Mouse (Mus musculus) limb, embryonic 15.5 days (tissue): ENCODE data around the gene Rnaseh2c. TPM values are rescaled to one million over a fixed set of nuclear protein-coding genes. Genes with fewer than 3 reads are reported as not detected.

Source experiments
- ATAC-seq: fragments of 200-750 bp; cut with Nextera tagmentation; 2 replicates; pipeline ENCODE4 v1.8.0; 2017; ENCODE audit warnings: low read depth, moderate TSS enrichment; ENCODE audit not compliant: insufficient number of reproducible peaks, low FRiP score, low TSS enrichment
- H3K27ac ChIP-seq: fragments of 300-500 bp; sonication (generic); 2 replicates; pipeline ENCODE4 v1.5.1; 2015; ENCODE audit warnings: moderate library complexity, mild to moderate bottlenecking, inconsistent platforms
- H3K27me3 ChIP-seq: fragments of 300-500 bp; sonication (generic); 2 replicates; pipeline ENCODE4 v1.6.1; 2015; ENCODE audit warnings: inconsistent platforms
- H3K36me3 ChIP-seq: fragments of 300-500 bp; sonication (generic); 2 replicates; pipeline ENCODE4 v1.6.1; 2015; ENCODE audit warnings: inconsistent platforms
- H3K4me1 ChIP-seq: fragments of 300-500 bp; sonication (generic); 2 replicates; pipeline ENCODE4 v1.6.1; 2015; ENCODE audit warnings: inconsistent platforms
- H3K4me2 ChIP-seq: fragments of 300-500 bp; sonication (generic); 2 replicates; pipeline ENCODE4 v1.6.1; 2015; ENCODE audit warnings: mild to moderate bottlenecking, inconsistent platforms
- H3K4me3 ChIP-seq: fragments of 300-500 bp; sonication (generic); 2 replicates; pipeline ENCODE4 v1.5.1; 2015; ENCODE audit warnings: mild to moderate bottlenecking, inconsistent platforms
- H3K9ac ChIP-seq: fragments of 300-500 bp; sonication (generic); 2 replicates; pipeline ENCODE4 v1.6.1; 2015; ENCODE audit warnings: inconsistent platforms
- H3K9me3 ChIP-seq: fragments of 300-500 bp; sonication (generic); 2 replicates; pipeline ENCODE4 v1.6.1; 2016; ENCODE audit warnings: inconsistent platforms
- WGBS: fragments of 180-500 bp; shearing (Covaris S2); methylation state at CpG from one replicate; pipeline ENCODE4 v1.1.7; 2015; 5-methylcytosine and 5-hydroxymethylcytosine counted together
- polyA plus RNA-seq: library from polyadenylated mRNA; unstranded; fragments of >200 nt; fragmentation: Nextera tagmentation; extraction: Ambion mirVana; gene quantifications from 2 replicates; pipeline ENCODE4 v1.2.1, GENCODE M21; 2015

Rnaseh2c gene
- polyA plus RNA-seq, 1 experiment from 2014 or later = 115 TPM

DNA sequence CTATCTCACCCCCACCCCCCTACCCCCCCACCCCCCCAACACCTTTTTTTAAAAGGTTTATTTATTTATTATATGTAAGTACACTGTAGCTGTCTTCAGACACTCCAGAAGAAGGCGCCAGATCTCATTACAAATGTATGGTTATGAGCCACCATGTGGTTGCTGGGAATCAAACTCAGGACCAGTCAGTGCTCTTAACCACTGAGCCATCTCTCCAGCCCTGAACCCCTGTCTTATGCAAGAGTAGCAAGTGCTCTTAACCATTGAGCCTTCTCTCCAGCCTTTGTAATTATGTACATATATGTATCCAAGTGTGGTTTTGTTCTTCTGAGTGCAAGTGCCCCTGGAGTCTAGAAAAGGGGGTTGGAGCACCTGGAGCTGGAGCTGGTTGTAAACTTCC, 10.3 kb downstream of the Rnaseh2c start:
- H3K4me2 ChIP-seq = no peak overlapping the region
- WGBS = 75% methylated on average over 1 of the region's 1 CpGs
- H3K9ac ChIP-seq = no peak overlapping the region
- no peaks in the 10 kb centered on the region for H3K9me3 ChIP-seq
- peaks cover 19% of the 10 kb centered on the region for H3K36me3 ChIP-seq
- peaks cover 23% of the 10 kb centered on the region for H3K4me1 ChIP-seq
- no peaks in the 10 kb centered on the region for H3K27me3 ChIP-seq
- H3K27ac ChIP-seq = no peak overlapping the region
- no peak overlapping the region for H3K4me3 ChIP-seq
- no peak for ATAC-seq

- WGBS = 85% methylated on average over 3 of the region's 3 CpGs
- no peak overlapping the region for H3K4me2 ChIP-seq
- H3K4me3 ChIP-seq = no peak overlapping the region
- no peaks in the 10 kb centered on the region for H3K9me3 ChIP-seq
- no peak for ATAC-seq
- H3K36me3 ChIP-seq = peaks cover 10% of the 10 kb centered on the region
- H3K27me3 ChIP-seq = no peaks in the 10 kb centered on the region
- H3K27ac ChIP-seq = no peak overlapping the region
- no peak overlapping the region for H3K9ac ChIP-seq
- H3K4me1 ChIP-seq = peaks cover 23% of the 10 kb centered on the region
Observed at GRCm38 (mm10) chr19:5612762-5613411, 11.2 kb downstream of the Rnaseh2c start.

DNA sequence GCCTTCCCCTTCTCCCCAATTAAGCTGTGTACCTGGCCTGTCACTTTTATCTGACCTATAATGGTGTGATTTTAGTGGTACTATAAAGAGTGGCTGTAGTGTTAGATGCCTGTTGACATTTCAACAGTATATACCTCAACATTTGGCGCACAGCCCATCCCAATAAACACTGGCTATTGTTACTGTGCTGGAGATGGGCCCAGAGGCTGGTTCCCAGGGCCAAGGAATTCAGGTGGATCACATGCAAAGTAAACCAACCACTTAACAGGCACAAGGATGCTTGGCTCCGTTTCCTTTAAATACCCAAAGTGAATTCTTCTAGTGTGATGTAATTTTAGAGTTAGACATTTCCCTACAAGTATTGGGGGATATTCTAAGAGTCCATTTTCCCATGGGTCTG, 13.3 kb downstream of the Rnaseh2c start:
- H3K36me3 ChIP-seq = no peaks in the 10 kb centered on the region
- no peaks in the 10 kb centered on the region for H3K27me3 ChIP-seq
- H3K4me2 ChIP-seq = no peak overlapping the region
- H3K4me1 ChIP-seq = peaks cover 6% of the 10 kb centered on the region
- no peaks in the 10 kb centered on the region for H3K9me3 ChIP-seq
- no peak overlapping the region for H3K4me3 ChIP-seq
- WGBS = 52% methylated on average over 2 of the region's 2 CpGs
- H3K27ac ChIP-seq = no peak overlapping the region
- H3K9ac ChIP-seq = no peak overlapping the region
- no peak for ATAC-seq

- no peak overlapping the region for H3K9ac ChIP-seq
- no peaks in the 10 kb centered on the region for H3K27me3 ChIP-seq
- WGBS = 77% methylated on average over 4 of the region's 4 CpGs
- H3K36me3 ChIP-seq = no peaks in the 10 kb centered on the region
- no peak overlapping the region for H3K4me2 ChIP-seq
- H3K9me3 ChIP-seq = no peaks in the 10 kb centered on the region
- no peaks in the 10 kb centered on the region for H3K4me1 ChIP-seq
- no peak for ATAC-seq
- H3K27ac ChIP-seq = no peak overlapping the region
- H3K4me3 ChIP-seq = no peak overlapping the region
Observed at GRCm38 (mm10) chr19:5620007-5620406, 18.3 kb downstream of the Rnaseh2c start.

DNA sequence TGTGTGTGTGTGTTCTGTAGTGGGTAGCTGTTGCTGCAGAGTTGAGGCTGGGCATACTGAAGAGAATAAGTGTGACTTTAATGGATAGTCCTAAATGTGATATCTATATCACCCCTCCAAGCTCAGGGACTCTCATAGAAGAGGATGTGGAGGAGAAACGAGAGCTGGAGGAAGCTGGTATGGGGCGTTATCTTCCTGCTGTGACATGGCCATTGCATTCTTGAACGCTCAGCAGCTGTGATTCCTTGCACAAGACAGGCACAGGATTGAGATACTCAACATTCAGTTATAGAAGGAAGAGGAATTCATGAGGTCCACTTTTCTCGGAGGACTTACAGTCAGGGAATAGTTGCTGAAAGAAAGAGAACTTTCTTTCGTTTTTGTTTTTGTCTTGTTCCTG, 20.2 kb downstream of the Rnaseh2c start:
- ATAC-seq = no peak
- no peak overlapping the region for H3K4me3 ChIP-seq
- no peak overlapping the region for H3K9ac ChIP-seq
- no peak overlapping the region for H3K4me2 ChIP-seq
- WGBS = 81% methylated on average over 5 of the region's 5 CpGs
- H3K27me3 ChIP-seq = no peaks in the 10 kb centered on the region
- H3K9me3 ChIP-seq = no peaks in the 10 kb centered on the region
- no peaks in the 10 kb centered on the region for H3K36me3 ChIP-seq
- no peaks in the 10 kb centered on the region for H3K4me1 ChIP-seq
- no peak overlapping the region for H3K27ac ChIP-seq

GRCm38 (mm10) chr19:5625311-5625710, 23.6 kb downstream of the Rnaseh2c start:
- Histone ChIP-seq H3K27me3 (no peaks in the 10 kb centered on the region), H3K9me3 (no peaks in the 10 kb centered on the region), H3K27ac (no peak overlapping the region), H3K4me1 (no peaks in the 10 kb centered on the region), H3K4me3 (no peak overlapping the region), H3K36me3 (no peaks in the 10 kb centered on the region), H3K9ac (no peak overlapping the region), H3K4me2 (no peak overlapping the region)
- ATAC-seq = no peak
- WGBS = 82% methylated on average over 8 of the region's 8 CpGs

DNA sequence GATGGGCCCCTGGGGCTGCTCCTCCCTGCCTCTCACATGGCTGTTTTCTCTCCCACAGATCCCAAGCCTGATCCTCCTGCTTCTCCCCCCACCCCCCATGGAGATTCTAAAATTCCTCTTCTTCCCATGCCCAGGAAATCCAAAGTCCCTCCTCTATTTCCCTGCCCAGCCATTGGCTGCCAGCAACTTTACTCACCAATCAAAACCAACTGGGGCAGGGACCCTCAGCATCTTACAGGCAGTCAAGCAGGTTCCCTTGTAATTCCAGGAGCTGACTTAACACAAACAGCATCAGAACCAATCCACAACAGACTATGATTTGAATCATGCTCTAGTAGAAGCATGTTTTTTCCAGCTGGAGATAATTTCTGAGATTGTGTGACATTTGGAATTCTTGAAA, 28.2 kb downstream of the Rnaseh2c start:
- Histone ChIP-seq H3K9ac (no peak overlapping the region), H3K36me3 (no peaks in the 10 kb centered on the region), H3K4me2 (no peak overlapping the region), H3K27me3 (no peaks in the 10 kb centered on the region), H3K9me3 (no peaks in the 10 kb centered on the region), H3K4me1 (no peaks in the 10 kb centered on the region), H3K4me3 (no peak overlapping the region), H3K27ac (no peak overlapping the region)
- ATAC-seq = no peak

DNA sequence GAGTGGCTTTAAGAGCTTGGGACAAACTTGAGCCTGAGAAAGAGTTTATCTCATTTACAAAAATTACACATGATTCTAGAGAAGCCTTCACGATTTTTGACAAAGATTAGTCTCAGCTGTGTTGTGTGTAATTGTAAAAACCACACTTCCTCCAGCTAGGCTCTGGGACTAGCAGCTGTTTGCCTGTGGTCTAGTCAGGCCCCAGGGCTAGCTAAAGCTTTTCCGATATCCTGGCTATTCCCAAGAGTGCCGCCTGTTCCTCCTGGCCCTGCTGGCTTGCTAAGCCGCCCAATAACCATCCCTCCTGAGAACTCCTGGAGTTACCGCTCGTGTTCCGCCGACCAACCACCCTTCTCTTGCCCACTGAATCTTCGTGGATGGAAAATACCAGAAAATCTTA, 30.4 kb downstream of the Rnaseh2c start:
- Histone ChIP-seq H3K4me2 (no peak overlapping the region), H3K4me1 (peaks cover 7% of the 10 kb centered on the region), H3K27ac (no peak overlapping the region), H3K36me3 (no peaks in the 10 kb centered on the region), H3K9me3 (no peaks in the 10 kb centered on the region), H3K9ac (no peak overlapping the region), H3K27me3 (no peaks in the 10 kb centered on the region), H3K4me3 (no peak overlapping the region)
- WGBS = 66% methylated on average over 9 of the region's 9 CpGs
- no peak for ATAC-seq

DNA sequence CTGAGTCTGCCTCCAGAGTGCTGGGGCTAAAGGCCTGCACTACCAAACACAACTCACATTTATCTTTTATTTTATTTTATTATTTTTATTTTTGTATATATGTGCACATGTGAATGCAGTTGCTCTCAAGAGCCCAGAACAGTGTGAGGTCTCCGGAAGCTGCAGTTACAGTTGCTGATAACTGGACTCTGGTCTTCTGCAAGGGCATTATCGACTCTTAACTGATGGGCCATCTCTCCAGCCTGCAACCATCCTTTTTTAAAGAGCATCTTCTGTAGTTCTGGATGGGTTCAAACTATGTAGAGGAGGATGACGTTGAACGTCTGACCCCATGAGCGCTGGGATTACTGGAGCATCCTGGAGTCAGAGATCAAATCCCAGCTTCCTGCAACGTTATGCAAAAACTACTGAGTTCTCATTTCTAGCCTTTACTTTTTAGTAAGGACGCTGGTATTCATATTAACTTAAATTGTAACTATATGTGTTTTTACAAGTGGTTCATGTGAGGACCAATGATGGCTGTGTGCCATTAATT, 34.4 kb downstream of the Rnaseh2c start:
- Histone ChIP-seq H3K9ac (no peak overlapping the region), H3K4me2 (peak overlapping the region; percentile 88; the same call in 1 of the 2 replicates), H3K27ac (0 out of 2 replicates have a peak overlapping the region, but pooled peaks have one; percentile 93), H3K4me1 (peaks cover 25% of the 10 kb centered on the region), H3K27me3 (no peaks in the 10 kb centered on the region), H3K9me3 (no peaks in the 10 kb centered on the region), H3K4me3 (no peak overlapping the region), H3K36me3 (peaks cover 27% of the 10 kb centered on the region)
- WGBS = 70% methylated on average over 7 of the region's 7 CpGs
- no peak for ATAC-seq

- no peaks in the 10 kb centered on the region for H3K27me3 ChIP-seq
- peak overlapping the region; percentile 88 for H3K4me2 ChIP-seq
- H3K27ac ChIP-seq = peak overlapping the region; percentile 93
- peaks cover 32% of the 10 kb centered on the region for H3K36me3 ChIP-seq
- 38% methylated on average over 12 of the region's 12 CpGs for WGBS
- H3K4me1 ChIP-seq = peaks cover 25% of the 10 kb centered on the region
- ATAC-seq = no peak
- H3K9me3 ChIP-seq = no peaks in the 10 kb centered on the region
- H3K4me3 ChIP-seq = peak overlapping the region; percentile 86
- peak overlapping the region; percentile 77 for H3K9ac ChIP-seq
Observed at GRCm38 (mm10) chr19:5636571-5637041, 34.9 kb downstream of the Rnaseh2c start.

DNA sequence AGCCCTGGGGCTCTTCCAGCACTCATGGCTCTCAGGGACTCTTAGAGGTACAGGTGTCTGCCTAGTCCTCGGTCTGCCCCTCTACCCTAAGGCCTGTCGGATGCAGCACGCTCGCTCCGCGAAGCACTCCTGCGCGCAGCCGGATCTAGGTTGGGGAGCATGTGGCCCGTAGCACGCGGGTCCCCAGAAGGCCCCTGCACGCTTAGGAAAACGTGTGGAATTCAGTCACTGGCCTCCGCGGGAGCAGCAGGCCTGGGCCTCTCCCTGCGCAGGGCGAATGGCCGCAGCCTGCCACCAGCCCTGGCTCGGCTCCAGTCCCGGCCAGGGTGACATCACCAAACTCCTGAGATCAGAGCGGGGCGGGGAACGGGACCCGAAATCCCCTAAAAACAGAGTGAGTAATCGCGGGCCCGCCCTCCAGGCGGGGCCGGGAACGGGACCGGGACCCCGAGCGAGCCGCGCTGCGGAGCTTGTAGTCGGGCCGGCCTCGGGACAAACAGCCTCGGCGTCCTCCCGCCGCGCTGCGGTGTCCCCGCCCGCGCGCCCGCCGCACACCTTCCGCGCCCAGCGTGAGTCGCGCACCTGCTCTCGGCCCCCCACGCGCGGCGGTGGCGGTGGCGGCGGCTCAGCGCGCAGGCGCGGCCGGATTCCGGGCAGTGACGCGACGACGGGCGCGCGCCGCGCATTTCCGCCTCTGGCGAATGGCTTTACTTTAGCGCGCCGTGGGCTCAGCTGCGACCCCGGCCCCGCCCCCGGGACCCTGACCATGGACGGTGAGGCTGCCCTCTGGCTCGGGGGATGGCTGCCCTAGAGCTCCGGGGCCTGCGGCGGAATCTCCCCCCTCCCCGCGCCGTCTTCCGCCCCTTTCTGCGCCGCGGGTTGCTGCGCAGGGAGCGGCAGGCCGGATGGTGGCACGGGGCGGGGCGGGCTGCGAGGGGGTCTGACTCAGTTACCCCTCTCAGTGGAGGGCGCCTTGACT, 35.7 kb downstream of the Rnaseh2c start, which contains the start of gene Rela:
TSS of gene Rela (plus strand) at position 415 of the 979 bp plus-strand sequence.
- no peaks in the 10 kb centered on the region for H3K27me3 ChIP-seq
- peak within 1 kb of the TSS; percentile 88 for H3K4me2 ChIP-seq
- peaks cover 25% of the 10 kb centered on the region for H3K4me1 ChIP-seq
- peaks cover 39% of the 10 kb centered on the region for H3K36me3 ChIP-seq
- H3K9ac ChIP-seq = peak within 1 kb of the TSS; percentile 77
- H3K27ac ChIP-seq = peak within 1 kb of the TSS; percentile 93
- peak; percentile 83 for ATAC-seq
- WGBS = under 1% methylated on average over 107 of the region's 109 CpGs
- H3K9me3 ChIP-seq = no peaks in the 10 kb centered on the region
- H3K4me3 ChIP-seq = peak within 1 kb of the TSS; percentile 86
